In genomic region chr13:102548252-102548651, GRCm38 (mm10) we compare ENCODE assay signal across 20 mouse cellular contexts.
A peak's percentile ranks its signal among the peaks of the same experiment; 100 is the strongest.
DNase-seq lines count a peak whose midpoint lies in the region; ATAC-seq and TF ChIP-seq lines count a peak whose summit lies in the region.
"Had no signal": no experiment of that assay in that cellular context is flagged by ENCODE, and none has a peak within 500 bp of the region (broad histone marks: within the 10 kb centered on the region; RNA-seq: fewer than 3 reads in every experiment).

No protein-coding gene starts in this region.

- H3K9me3 ChIP-seq in embryonic facial prominence, embryonic 11.5 days (replicated peaks; ENCODE audit: control insufficient read depth, low read length), result no peaks in the 10 kb centered on the region
- no peaks in the 10 kb centered on the region for H3K9me3 ChIP-seq in embryonic facial prominence, embryonic 10.5 days
- H3K9me3 ChIP-seq in CH12.LX (replicated peaks; ENCODE audit: low read length) (no peaks in the 10 kb centered on the region), ES-E14 (ENCODE audit: control insufficient read depth, insufficient read depth, low read depth, low read length) (no peaks in the 10 kb centered on the region)
- H3K9me3 ChIP-seq: embryonic facial prominence, embryonic 13.5 days; forebrain, embryonic 13.5 days; heart, embryonic 10.5 days; hindbrain, embryonic 12.5 days had no signal

- H3K27ac ChIP-seq in embryonic facial prominence, embryonic 11.5 days (replicated peaks; ENCODE audit: low read depth, low read length), result no peak overlapping the region
- no peak overlapping the region for H3K27ac ChIP-seq in embryonic facial prominence, embryonic 10.5 days (replicated peaks)
- H3K27ac ChIP-seq in CH12.LX (ENCODE audit: insufficient read depth, low read depth), result no peak overlapping the region
- no peak overlapping the region for H3K27ac ChIP-seq in ES-E14 (ENCODE audit: insufficient read depth, low read depth, low read length, poor library complexity, severe bottlenecking)
- H3K27ac ChIP-seq: embryonic facial prominence, embryonic 13.5 days; forebrain, embryonic 13.5 days; heart, embryonic 10.5 days; hindbrain, embryonic 12.5 days; hindbrain, postnatal 0 days had no signal

- peaks cover 3% of the 10 kb centered on the region for H3K4me1 ChIP-seq in embryonic facial prominence, embryonic 11.5 days (ENCODE audit: control insufficient read depth, insufficient read depth, low read length)
- H3K4me1 ChIP-seq in embryonic facial prominence, embryonic 10.5 days, result peaks cover 40% of the 10 kb centered on the region
- H3K4me1 ChIP-seq in CH12.LX (ENCODE audit: control insufficient read depth in 1 of 2, insufficient read depth in 2 of 2), result peaks cover 3 to 17% of the 10 kb centered on the region in 2 experiments; a peak in 2 of 4 replicates
- no peaks in the 10 kb centered on the region; a peak in 1 of 4 replicates for H3K4me1 ChIP-seq in ES-E14 (ENCODE audit: control insufficient read depth in 2 of 2, insufficient read depth in 2 of 2, low read length in 2 of 2, poor library complexity in 1 of 2)

- no peak overlapping the region for H3K4me2 ChIP-seq in embryonic facial prominence, embryonic 11.5 days (ENCODE audit: low read depth, low read length)
- H3K4me2 ChIP-seq in CH12.LX (ENCODE audit: insufficient read depth, low read depth, poor library complexity, severe bottlenecking), result no peak overlapping the region
- H3K4me2 ChIP-seq: embryonic facial prominence, embryonic 13.5 days; forebrain, embryonic 13.5 days; hindbrain, embryonic 12.5 days had no signal

- no peaks in the 10 kb centered on the region for H3K36me3 ChIP-seq in embryonic facial prominence, embryonic 11.5 days (replicated peaks; ENCODE audit: control insufficient read depth, insufficient read depth, low read depth, low read length)
- no peaks in the 10 kb centered on the region for H3K36me3 ChIP-seq in embryonic facial prominence, embryonic 10.5 days (replicated peaks)
- no peaks in the 10 kb centered on the region for H3K36me3 ChIP-seq in CH12.LX (replicated peaks in 1 of 2; ENCODE audit: control insufficient read depth in 1 of 2, insufficient read depth in 1 of 2, low read length in 1 of 2)
- H3K36me3 ChIP-seq in ES-E14 (ENCODE audit: control insufficient read depth, insufficient read depth, low read length, poor library complexity, severe bottlenecking), result no peaks in the 10 kb centered on the region
- H3K36me3 ChIP-seq: embryonic facial prominence, embryonic 13.5 days; heart, embryonic 10.5 days; hindbrain, embryonic 12.5 days had no signal

- no peak for TF ChIP-seq CTCF in CH12.LX (conservative IDR thresholded peaks at IDR 0.05 in 1 of 2, IDR thresholded peaks at IDR 0.05 in 1 of 2; ENCODE audit: low read depth in 2 of 2, low read length in 2 of 2)

- ATAC-seq in embryonic facial prominence, embryonic 11.5 days (replicated peaks; ENCODE audit: insufficient number of reproducible peaks, low FRiP score, low TSS enrichment, low read depth), result no peak
- ATAC-seq: forebrain, embryonic 13.5 days; hindbrain, postnatal 0 days had no signal

- in situ Hi-C loops in CH12.LX (cut with MboI; ENCODE audit: low pct_ligation_motif_present, low pct_unique_long_range_greater_than_20kb, low sequenced_read_pairs) (no loop called here), ES-E14 (cut with MboI; ENCODE audit: low sequenced_read_pairs in 2 of 2, unreplicated experiment in 2 of 2) (no loop called here)

- TF ChIP-seq POLR2A in CH12.LX (IDR thresholded peaks at IDR 0.05; ENCODE audit: low read depth, low read length), result no peak

- no peak overlapping the region for H3K9ac ChIP-seq in embryonic facial prominence, embryonic 11.5 days (replicated peaks; ENCODE audit: low read length)
- H3K9ac ChIP-seq in CH12.LX (ENCODE audit: insufficient read depth, low read depth), result no peak overlapping the region
- no peak overlapping the region for H3K9ac ChIP-seq in ES-E14 (ENCODE audit: insufficient read depth, low read depth, low read length, poor library complexity, severe bottlenecking)
- H3K9ac ChIP-seq: embryonic facial prominence, embryonic 13.5 days; forebrain, embryonic 13.5 days; hindbrain, embryonic 12.5 days had no signal

- dilution Hi-C loops in CH12.LX (cut with MboI; ENCODE audit: extremely low pct_ligation_motif_present, extremely low pct_unique_long_range_greater_than_20kb, low sequenced_read_pairs), result no loop called here

- no peak for TF ChIP-seq RAD21 in CH12.LX (IDR thresholded peaks at IDR 0.05; ENCODE audit: low read depth, low read length)

- TF ChIP-seq EP300 in CH12.LX (IDR thresholded peaks at IDR 0.05; ENCODE audit: low read length), result no peak

- H3K79me2 ChIP-seq in CH12.LX (replicated peaks; ENCODE audit: control insufficient read depth, extremely low read depth, insufficient read depth, poor library complexity, severe bottlenecking), result no peaks in the 10 kb centered on the region

- WGBS in embryonic facial prominence, embryonic 11.5 days, result 52% methylated on average over 6 of the region's 6 CpGs
- WGBS in embryonic facial prominence, embryonic 10.5 days, result 47% methylated on average over 6 of the region's 6 CpGs

- no peak overlapping the region for H3K4me3 ChIP-seq in embryonic facial prominence, embryonic 11.5 days (ENCODE audit: low read depth, low read length)
- H3K4me3 ChIP-seq in embryonic facial prominence, embryonic 10.5 days, result no peak overlapping the region
- no peak overlapping the region for H3K4me3 ChIP-seq in CH12.LX (replicated peaks in 1 of 3; ENCODE audit: low read depth in 2 of 3, low read length in 2 of 3, poor library complexity in 1 of 3)
- no peak overlapping the region for H3K4me3 ChIP-seq in ES-E14 (ENCODE audit: insufficient read depth in 1 of 2, low read depth in 1 of 2, low read length in 2 of 2, poor library complexity in 1 of 2, severe bottlenecking in 1 of 2)
- H3K4me3 ChIP-seq: embryonic facial prominence, embryonic 13.5 days; forebrain, embryonic 13.5 days; heart, embryonic 10.5 days; hindbrain, embryonic 12.5 days had no signal

- H3K27me3 ChIP-seq in embryonic facial prominence, embryonic 11.5 days (ENCODE audit: control insufficient read depth, insufficient read depth, low read length), result no peaks in the 10 kb centered on the region
- peaks cover 41% of the 10 kb centered on the region; the same call in 1 of the 2 replicates for H3K27me3 ChIP-seq in embryonic facial prominence, embryonic 10.5 days (replicated peaks; ENCODE audit: low read depth, poor library complexity, severe bottlenecking)
- peaks cover 5% of the 10 kb centered on the region for H3K27me3 ChIP-seq in CH12.LX (replicated peaks)
- H3K27me3 ChIP-seq: embryonic facial prominence, embryonic 13.5 days; forebrain, embryonic 13.5 days; hindbrain, embryonic 12.5 days had no signal

- peak; percentile 10 for DNase-seq in embryonic facial prominence, embryonic 11.5 days (ENCODE audit: low spot score)
- DNase-seq in embryonic facial prominence, embryonic 10.5 days (ENCODE audit: low spot score), result no peak
- DNase-seq in CH12.LX (ENCODE audit: extremely low read depth), result peak; percentile 22
- DNase-seq in ES-E14 (ENCODE audit: low read depth, low spot score), result peak; percentile 44
- DNase-seq in mesoderm, embryonic 11.5 days (ENCODE audit: low read depth, low spot score), result peak; percentile 29
- DNase-seq in lung, adult 18-20 months, result no peak
- DNase-seq: adrenal gland, adult 2 months; adrenal gland, postnatal 25 days; cerebellum, adult 2 months; cerebellum, postnatal 10 days; gastrocnemius, postnatal 10 days; heart, adult 18-20 months; heart, postnatal 10 days; heart, postnatal 4 days; kidney, adult 11 months had no signal

TF ChIP-seq in CH12.LX, 34 proteins besides CTCF, POLR2A, EP300 and RAD21:
- TF ChIP-seq NELFE (IDR thresholded peaks at IDR 0.05; ENCODE audit: low read depth, low read length), result no peak
- TF ChIP-seq RCOR1 (conservative IDR thresholded peaks at IDR 0.05; ENCODE audit: low read depth, low read length), result no peak
- TF ChIP-seq UBTF (IDR thresholded peaks at IDR 0.05; ENCODE audit: low read depth, low read length), result no peak
- TF ChIP-seq MXI1 (IDR thresholded peaks at IDR 0.05; ENCODE audit: low read depth, low read length), result no peak
TF ChIP-seq in CH12.LX: peak in this region for 0.

TF ChIP-seq in ES-E14, 5 proteins besides CTCF, POLR2A, EP300 and RAD21:
- TF ChIP-seq MAFK (IDR thresholded peaks at IDR 0.05; ENCODE audit: insufficient read depth, low read depth, low read length) (no peak), ZNF384 (IDR thresholded peaks at IDR 0.05; ENCODE audit: low read depth, low read length) (peak; percentile 90)

Comparison
In these comparisons a context has a peak if more than half of its experiments do, and no peak if none do; other contexts are left out.
1. DNase-seq: peak in embryonic facial prominence, embryonic 11.5 days (single experiment), CH12.LX (single experiment), ES-E14 (single experiment) and mesoderm, embryonic 11.5 days (single experiment); none in embryonic facial prominence, embryonic 10.5 days (single experiment) and lung, adult 18-20 months (0 of 2).